Mouse (Mus musculus) spleen, adult 2 months (tissue): ENCODE measurements around the gene Ppp2r5a.

Experiments used
- CTCF ChIP-seq: fragments of 200-500 bp; IDR thresholded peaks from 2 replicates; pipeline ENCODE4 v1.5.1; 2011; ENCODE audit warnings: mild to moderate bottlenecking, inconsistent platforms; ENCODE audit not compliant: insufficient read depth, insufficient read length, insufficient replicate concordance; ENCODE audit errors: extremely low read depth
- POLR2A ChIP-seq: fragments of 200-500 bp; IDR thresholded peaks from 2 replicates; pipeline ENCODE4 v1.6.1; 2011; ENCODE audit warnings: low read depth, low read length, inconsistent platforms

GRCm38 (mm10) chr1:191421426-191421999, 18.4 kb upstream of the Ppp2r5a start:
- TF ChIP-seq POLR2A (no peak), CTCF (no peak)
